Mouse (Mus musculus): ENCODE data around the gene Ttll8. TPM values are rescaled to one million over a fixed set of nuclear protein-coding genes. Genes with fewer than 3 reads are reported as not detected.

Ttll8 gene
- polyA plus RNA-seq, 1 experiment = not detected

DNA sequence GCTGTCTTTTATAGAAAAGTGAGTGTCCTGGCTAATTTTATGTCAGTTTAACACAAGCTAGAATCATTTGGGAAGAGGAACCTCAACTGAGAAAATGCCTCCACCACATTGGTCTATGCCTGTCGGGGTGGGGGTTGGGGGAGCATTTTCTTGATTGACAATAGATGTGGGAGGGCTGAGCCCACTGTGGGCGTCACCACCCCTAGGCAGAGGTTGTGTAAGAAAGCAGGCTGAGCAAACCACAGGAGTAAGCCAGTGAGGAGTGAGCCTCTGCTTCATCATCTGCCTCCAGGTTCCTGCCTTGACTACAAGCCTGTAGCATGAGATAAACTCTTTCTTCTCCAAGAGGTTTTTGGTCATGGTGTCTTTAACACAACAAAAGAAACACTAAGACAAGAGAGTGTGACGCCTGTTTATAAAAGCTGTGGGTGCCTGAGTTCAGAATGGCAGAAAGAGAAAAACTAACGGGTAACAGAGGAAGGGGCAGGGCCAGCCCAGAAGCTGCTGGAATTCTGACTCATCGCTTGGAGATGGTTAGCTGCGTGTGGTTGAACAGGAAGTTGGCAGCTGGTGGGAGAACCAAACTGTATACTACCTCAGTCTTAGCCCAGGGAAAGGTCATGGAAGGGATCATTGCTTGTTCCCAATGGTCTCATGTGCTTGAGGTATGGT, 17.5 kb downstream of the Ttll8 start:
- no peaks in the 10 kb centered on the region for H3K36me3 ChIP-seq (ENCODE audit: control insufficient read depth, insufficient read depth, low read length, poor library complexity, severe bottlenecking)
- H3K27ac ChIP-seq (ENCODE audit: insufficient read depth, low read length) = no peak overlapping the region
- TF ChIP-seq POLR2A (IDR thresholded peaks at IDR 0.05; ENCODE audit: insufficient read depth, low read length) (no peak), CTCF (IDR thresholded peaks at IDR 0.05; ENCODE audit: low read depth, low read length) (no peak), EP300 (IDR thresholded peaks at IDR 0.05; ENCODE audit: insufficient read depth, low read depth, low read length) (no peak)

DNA sequence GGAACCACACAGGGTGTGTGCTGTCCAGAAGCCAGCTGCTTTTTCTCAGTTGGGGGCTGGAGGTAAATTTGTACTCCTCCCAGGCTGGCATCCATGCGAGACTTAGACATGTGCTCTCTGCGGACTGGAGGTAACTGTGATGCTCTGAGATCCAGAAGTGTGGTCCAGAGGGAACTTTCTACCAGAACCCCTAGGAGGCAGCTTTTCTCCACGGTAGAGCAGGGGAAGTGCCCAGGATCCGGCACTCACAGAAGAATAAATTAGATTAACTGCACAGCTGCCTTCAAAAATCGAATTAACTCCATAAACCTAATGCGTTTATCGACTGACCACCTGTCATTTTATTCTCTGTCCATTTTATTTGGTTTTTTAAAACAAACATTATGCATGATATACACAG, 20.1 kb downstream of the Ttll8 start:
- H3K27me3 ChIP-seq (ENCODE audit: control insufficient read depth, insufficient read depth, low read length, poor library complexity, severe bottlenecking) = no peaks in the 10 kb centered on the region
- no peak overlapping the region for H3K4me3 ChIP-seq (ENCODE audit: low read depth, low read length)
- H3K9me3 ChIP-seq (replicated peaks; ENCODE audit: control insufficient read depth, insufficient read depth, low read length, poor library complexity, severe bottlenecking) = no peaks in the 10 kb centered on the region
- no peak overlapping the region for H3K27ac ChIP-seq (ENCODE audit: insufficient read depth, low read length)
- no peaks in the 10 kb centered on the region for H3K36me3 ChIP-seq (ENCODE audit: control insufficient read depth, insufficient read depth, low read length, poor library complexity, severe bottlenecking)
- no peaks in the 10 kb centered on the region for H3K4me1 ChIP-seq (ENCODE audit: control insufficient read depth, insufficient read depth, low read length)
- no peak for TF ChIP-seq EP300 (IDR thresholded peaks at IDR 0.05; ENCODE audit: insufficient read depth, low read depth, low read length)
- no peak for TF ChIP-seq CTCF (IDR thresholded peaks at IDR 0.05; ENCODE audit: low read depth, low read length)
- TF ChIP-seq POLR2A (IDR thresholded peaks at IDR 0.05; ENCODE audit: insufficient read depth, low read length) = no peak
- no peak overlapping the region for H3K9ac ChIP-seq (ENCODE audit: low read depth, poor library complexity, severe bottlenecking)

More for the DNA sequence above, 17.5 kb downstream of the Ttll8 start:
- Histone ChIP-seq H3K27me3 (ENCODE audit: control insufficient read depth, insufficient read depth, low read length, poor library complexity, severe bottlenecking) (no peaks in the 10 kb centered on the region), H3K4me1 (ENCODE audit: control insufficient read depth, insufficient read depth, low read length) (no peaks in the 10 kb centered on the region), H3K9ac (ENCODE audit: low read depth, poor library complexity, severe bottlenecking) (no peak overlapping the region), H3K4me3 (ENCODE audit: low read depth, low read length) (no peak overlapping the region), H3K9me3 (replicated peaks; ENCODE audit: control insufficient read depth, insufficient read depth, low read length, poor library complexity, severe bottlenecking) (no peaks in the 10 kb centered on the region)

DNA sequence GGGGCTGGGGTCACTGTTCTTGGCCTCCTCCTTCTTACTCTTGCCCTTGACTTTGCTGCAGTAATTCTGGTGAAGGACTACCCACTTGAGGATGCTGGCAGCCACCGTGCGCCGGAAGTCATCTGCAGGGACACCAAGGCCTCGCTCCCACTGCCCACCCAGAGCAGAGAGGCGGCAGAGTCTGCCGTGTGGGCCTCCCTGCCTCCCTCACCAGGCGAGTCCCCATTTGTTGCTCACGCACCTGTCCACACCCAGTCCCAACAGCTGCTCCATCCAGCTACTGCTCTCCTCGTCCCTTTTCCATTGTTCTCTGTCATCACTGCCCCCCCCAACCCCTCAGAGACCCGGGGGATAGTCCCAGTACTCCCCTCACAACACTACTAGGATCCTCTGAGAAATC, 21.6 kb downstream of the Ttll8 start:
- Histone ChIP-seq H3K36me3 (ENCODE audit: control insufficient read depth, insufficient read depth, low read length, poor library complexity, severe bottlenecking) (no peaks in the 10 kb centered on the region), H3K27me3 (ENCODE audit: control insufficient read depth, insufficient read depth, low read length, poor library complexity, severe bottlenecking) (no peaks in the 10 kb centered on the region), H3K9me3 (replicated peaks; ENCODE audit: control insufficient read depth, insufficient read depth, low read length, poor library complexity, severe bottlenecking) (no peaks in the 10 kb centered on the region), H3K27ac (ENCODE audit: insufficient read depth, low read length) (no peak overlapping the region), H3K4me1 (ENCODE audit: control insufficient read depth, insufficient read depth, low read length) (no peaks in the 10 kb centered on the region), H3K9ac (ENCODE audit: low read depth, poor library complexity, severe bottlenecking) (no peak overlapping the region), H3K4me3 (ENCODE audit: low read depth, low read length) (no peak overlapping the region)
- TF ChIP-seq POLR2A (IDR thresholded peaks at IDR 0.05; ENCODE audit: insufficient read depth, low read length) (no peak), EP300 (IDR thresholded peaks at IDR 0.05; ENCODE audit: insufficient read depth, low read depth, low read length) (no peak), CTCF (IDR thresholded peaks at IDR 0.05; ENCODE audit: low read depth, low read length) (no peak)

DNA sequence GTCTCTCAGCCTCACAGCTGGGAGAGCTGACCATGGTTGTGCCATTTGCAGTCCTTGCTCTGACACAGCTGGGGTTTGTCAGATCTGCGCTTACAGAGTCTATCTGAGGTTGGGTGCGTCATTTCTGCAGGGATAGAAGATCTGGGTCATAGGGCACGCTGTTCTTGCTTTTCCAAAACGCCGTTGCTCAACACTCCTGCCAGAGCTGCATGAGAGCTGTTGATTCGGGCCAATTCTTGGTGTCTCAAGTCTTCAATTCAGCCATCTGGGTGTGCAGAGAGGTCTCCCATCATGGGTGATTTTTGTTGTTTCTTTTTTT, 32.3 kb downstream of the Ttll8 start:
- Histone ChIP-seq H3K4me1 (ENCODE audit: control insufficient read depth, insufficient read depth, low read length) (no peaks in the 10 kb centered on the region), H3K27me3 (ENCODE audit: control insufficient read depth, insufficient read depth, low read length, poor library complexity, severe bottlenecking) (no peaks in the 10 kb centered on the region), H3K9me3 (replicated peaks; ENCODE audit: control insufficient read depth, insufficient read depth, low read length, poor library complexity, severe bottlenecking) (no peaks in the 10 kb centered on the region), H3K27ac (ENCODE audit: insufficient read depth, low read length) (no peak overlapping the region), H3K9ac (ENCODE audit: low read depth, poor library complexity, severe bottlenecking) (no peak overlapping the region), H3K4me3 (ENCODE audit: low read depth, low read length) (no peak overlapping the region), H3K36me3 (ENCODE audit: control insufficient read depth, insufficient read depth, low read length, poor library complexity, severe bottlenecking) (no peaks in the 10 kb centered on the region)
- TF ChIP-seq CTCF (IDR thresholded peaks at IDR 0.05; ENCODE audit: low read depth, low read length) = no peak
- TF ChIP-seq POLR2A (IDR thresholded peaks at IDR 0.05; ENCODE audit: insufficient read depth, low read length) = no peak
- no peak for TF ChIP-seq EP300 (IDR thresholded peaks at IDR 0.05; ENCODE audit: insufficient read depth, low read depth, low read length)

DNA sequence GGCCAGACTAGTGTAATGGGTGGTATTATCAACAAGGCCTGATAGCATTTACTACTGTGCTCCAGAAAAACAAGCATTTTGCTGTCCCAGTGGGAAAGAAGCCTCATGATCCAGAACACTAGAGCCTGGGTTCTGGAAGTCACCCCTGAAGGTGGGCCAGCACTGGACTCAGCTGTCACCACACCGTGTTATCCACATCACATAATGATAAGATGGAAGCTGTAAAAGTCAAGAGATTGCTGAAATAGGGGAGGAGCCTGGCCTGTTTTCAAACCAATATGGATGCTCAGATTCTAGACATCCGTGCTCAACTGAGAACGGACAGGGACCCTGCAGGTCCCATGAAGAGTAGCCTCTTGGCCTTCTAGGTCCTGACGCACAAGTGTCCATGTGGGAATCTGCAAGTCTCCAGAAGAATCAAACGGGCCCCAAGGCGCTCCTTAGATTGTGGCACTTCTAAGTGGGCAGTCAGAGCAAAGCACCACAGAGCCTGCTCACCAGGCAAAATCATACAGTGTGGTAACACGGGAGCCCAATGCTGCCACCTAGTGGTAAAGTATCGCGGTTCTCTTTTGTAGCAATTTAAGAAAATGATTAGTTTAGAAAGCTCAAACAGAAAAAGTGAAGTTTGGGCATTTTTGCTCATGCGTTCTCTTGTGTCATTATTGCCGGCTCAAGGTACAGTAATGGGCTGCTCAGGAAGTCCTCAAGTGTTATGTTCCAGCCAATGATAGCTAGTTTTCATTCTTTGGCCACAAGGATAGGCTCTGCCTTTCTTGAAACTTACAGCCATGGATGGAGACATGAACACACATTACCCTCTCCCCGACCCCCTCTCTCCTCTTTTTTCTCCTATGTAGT, 32.9 kb downstream of the Ttll8 start:
- Histone ChIP-seq H3K27ac (ENCODE audit: insufficient read depth, low read length) (no peak overlapping the region), H3K27me3 (ENCODE audit: control insufficient read depth, insufficient read depth, low read length, poor library complexity, severe bottlenecking) (no peaks in the 10 kb centered on the region), H3K9ac (ENCODE audit: low read depth, poor library complexity, severe bottlenecking) (no peak overlapping the region), H3K4me3 (ENCODE audit: low read depth, low read length) (no peak overlapping the region), H3K36me3 (ENCODE audit: control insufficient read depth, insufficient read depth, low read length, poor library complexity, severe bottlenecking) (no peaks in the 10 kb centered on the region), H3K4me1 (ENCODE audit: control insufficient read depth, insufficient read depth, low read length) (peaks cover 4% of the 10 kb centered on the region), H3K9me3 (replicated peaks; ENCODE audit: control insufficient read depth, insufficient read depth, low read length, poor library complexity, severe bottlenecking) (no peaks in the 10 kb centered on the region)
- peak; percentile 63 for TF ChIP-seq CTCF (IDR thresholded peaks at IDR 0.05; ENCODE audit: low read depth, low read length)
- no peak for TF ChIP-seq EP300 (IDR thresholded peaks at IDR 0.05; ENCODE audit: insufficient read depth, low read depth, low read length)
- TF ChIP-seq POLR2A (IDR thresholded peaks at IDR 0.05; ENCODE audit: insufficient read depth, low read length) = no peak

DNA sequence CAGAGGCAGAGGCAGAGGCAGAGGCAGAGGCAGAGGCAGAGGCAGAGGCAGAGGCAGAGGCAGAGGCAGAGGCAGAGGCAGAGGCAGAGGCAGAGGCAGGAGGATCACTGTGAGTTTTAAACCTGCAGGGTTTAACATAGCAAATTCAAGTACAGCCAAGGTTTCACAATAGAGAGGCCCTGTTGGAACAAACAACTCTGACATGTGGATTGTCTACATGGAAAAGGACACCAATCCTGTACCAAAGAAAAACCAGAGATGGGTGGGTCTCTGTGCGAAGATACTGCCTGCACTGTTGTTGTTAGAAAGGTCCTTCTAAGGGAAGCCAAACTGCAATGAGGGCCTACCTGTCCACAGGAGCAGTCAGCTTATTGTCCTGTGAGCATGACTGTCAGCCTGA, 34.2 kb downstream of the Ttll8 start:
- Histone ChIP-seq H3K27me3 (ENCODE audit: control insufficient read depth, insufficient read depth, low read length, poor library complexity, severe bottlenecking) (no peaks in the 10 kb centered on the region), H3K36me3 (ENCODE audit: control insufficient read depth, insufficient read depth, low read length, poor library complexity, severe bottlenecking) (no peaks in the 10 kb centered on the region), H3K9me3 (replicated peaks; ENCODE audit: control insufficient read depth, insufficient read depth, low read length, poor library complexity, severe bottlenecking) (no peaks in the 10 kb centered on the region), H3K9ac (ENCODE audit: low read depth, poor library complexity, severe bottlenecking) (no peak overlapping the region), H3K27ac (ENCODE audit: insufficient read depth, low read length) (no peak overlapping the region), H3K4me3 (ENCODE audit: low read depth, low read length) (no peak overlapping the region), H3K4me1 (ENCODE audit: control insufficient read depth, insufficient read depth, low read length) (peaks cover 4% of the 10 kb centered on the region)
- TF ChIP-seq EP300 (IDR thresholded peaks at IDR 0.05; ENCODE audit: insufficient read depth, low read depth, low read length) (no peak), POLR2A (IDR thresholded peaks at IDR 0.05; ENCODE audit: insufficient read depth, low read length) (no peak), CTCF (IDR thresholded peaks at IDR 0.05; ENCODE audit: low read depth, low read length) (no peak)
